Mouse (Mus musculus) forebrain, embryonic 15.5 days (tissue): ENCODE results near the gene Nbr1. TPM values are rescaled to one million over a fixed set of nuclear protein-coding genes. Genes with fewer than 3 reads are reported as not detected.

Experiments used
- polyA plus RNA-seq: library from polyadenylated mRNA; unstranded; fragments of >200 nt; fragmentation: Nextera tagmentation; extraction: Ambion mirVana; gene quantifications from 2 replicates; pipeline ENCODE4 v1.2.1, GENCODE M21; 2015

Nbr1 gene
- polyA plus RNA-seq, 1 experiment from 2014 or later: 116 TPM

Other genes with a start within 250 kb of the Nbr1 start
- gene Becn1, start 249.9 kb upstream of the Nbr1 start, polyA plus RNA-seq: 186 and 200 TPM in 2 replicates
- gene Psme3, start 235.9 kb upstream of the Nbr1 start, polyA plus RNA-seq: 129 and 140 TPM in 2 replicates
- gene Aoc2, start 227.1 kb upstream of the Nbr1 start, polyA plus RNA-seq: 2.1 and 2.2 TPM in 2 replicates
- gene Aoc3, start 221.5 kb upstream of the Nbr1 start, polyA plus RNA-seq: 0.05 TPM in 1 of 2 replicates, not detected in the other
- gene G6pc, start 184.6 kb upstream of the Nbr1 start, polyA plus RNA-seq: not detected in 2 replicates
- gene Aarsd1, start 134.5 kb upstream of the Nbr1 start, polyA plus RNA-seq: 90.2 and 98.7 TPM in 2 replicates
- 6.3 and 7.3 TPM in 2 replicates for gene Gm27029, start 127.4 kb upstream of the Nbr1 start, polyA plus RNA-seq
- 31.7 and 32.2 TPM in 2 replicates for gene Rundc1, start 127.1 kb upstream of the Nbr1 start, polyA plus RNA-seq
- gene Ptges3l, start 126.8 kb upstream of the Nbr1 start, polyA plus RNA-seq: 1.0 and 1.7 TPM in 2 replicates
- 267 and 285 TPM in 2 replicates for gene Rpl27, start 109.9 kb upstream of the Nbr1 start, polyA plus RNA-seq
- 2.4 and 3.2 TPM in 2 replicates for gene Ifi35, start 103.7 kb upstream of the Nbr1 start, polyA plus RNA-seq
- 121 and 142 TPM in 2 replicates for gene Rnd2, start 87.2 kb upstream of the Nbr1 start, polyA plus RNA-seq
- gene Vat1, start 85.9 kb upstream of the Nbr1 start, polyA plus RNA-seq: 77.1 and 79.8 TPM in 2 replicates
- 5.6 and 7.1 TPM in 2 replicates for gene Brca1, start 194 bp upstream of the Nbr1 start, polyA plus RNA-seq
- 2.0 and 2.3 TPM in 2 replicates for gene Tmem106a, start 30.1 kb downstream of the Nbr1 start, polyA plus RNA-seq
- gene Gm11634, start 47.1 kb downstream of the Nbr1 start, polyA plus RNA-seq: not detected in 2 replicates
- gene Rdm1, start 75.0 kb downstream of the Nbr1 start, polyA plus RNA-seq: 31.0 and 34.6 TPM in 2 replicates
- gene Arl4d, start 113.4 kb downstream of the Nbr1 start, polyA plus RNA-seq: 45.8 TPM in 2 replicates
- 39.3 and 40.0 TPM in 2 replicates for gene Dhx8, start 180.8 kb downstream of the Nbr1 start, polyA plus RNA-seq
- 5.7 and 6.1 TPM in 2 replicates for gene Etv4, start 233.2 kb downstream of the Nbr1 start, polyA plus RNA-seq